Mouse (Mus musculus) stomach, embryonic 14.5 days (tissue): Measurements from ENCODE around the gene Gm17509. TPM values are rescaled to one million over a fixed set of nuclear protein-coding genes. Genes with fewer than 3 reads are reported as not detected.

Source experiments
- ATAC-seq: fragments of 200-750 bp; cut with Nextera tagmentation; 2 replicates; pipeline ENCODE4 v1.8.0; 2017; ENCODE audit warnings: low read depth, moderate TSS enrichment; ENCODE audit not compliant: insufficient number of reproducible peaks, insufficient read depth, low FRiP score
- H3K27ac ChIP-seq: fragments of 300-500 bp; sonication (generic); 2 replicates; pipeline ENCODE4 v1.5.1; 2014; ENCODE audit warnings: mild to moderate bottlenecking, low read length, moderate library complexity, mixed read lengths
- H3K27me3 ChIP-seq: fragments of 300-500 bp; sonication (generic); 2 replicates; pipeline ENCODE4 v1.6.1; 2014; ENCODE audit warnings: low read length, control low read depth, mixed read lengths; ENCODE audit not compliant: control insufficient read depth, insufficient read depth
- H3K36me3 ChIP-seq: fragments of 300-500 bp; sonication (generic); 2 replicates; pipeline ENCODE4 v1.6.1; 2014; ENCODE audit warnings: mild to moderate bottlenecking, control low read depth, low read length, moderate library complexity, mixed read lengths; ENCODE audit not compliant: control insufficient read depth, insufficient read depth
- H3K4me1 ChIP-seq: fragments of 300-500 bp; sonication (generic); 2 replicates; pipeline ENCODE4 v1.6.1; 2014; ENCODE audit warnings: low read length, control low read depth, mixed read lengths; ENCODE audit not compliant: control insufficient read depth, insufficient read depth
- H3K4me2 ChIP-seq: fragments of 300-500 bp; sonication (generic); replicated peaks from 2 replicates; pipeline ENCODE4 v1.6.1; 2014; ENCODE audit warnings: low read depth, low read length, control low read depth
- H3K4me3 ChIP-seq: fragments of 300-500 bp; sonication (generic); 2 replicates; pipeline ENCODE4 v1.5.1; 2014; ENCODE audit warnings: low read depth, low read length, control low read depth
- H3K9ac ChIP-seq: fragments of 300-500 bp; sonication (generic); replicated peaks from 2 replicates; pipeline ENCODE4 v1.6.1; 2014; ENCODE audit warnings: low read depth, mild to moderate bottlenecking, control low read depth, low read length, moderate library complexity, mixed read lengths
- H3K9me3 ChIP-seq: fragments of 300-500 bp; sonication (generic); 2 replicates; pipeline ENCODE4 v1.6.1; 2016; ENCODE audit warnings: low read depth, low read length, control low read depth; ENCODE audit not compliant: control insufficient read depth
- WGBS: fragments of 180-500 bp; shearing (Covaris S2); extraction: QIAGEN DNeasy Blood & Tissue Kit; methylation state at CpG from one replicate; pipeline ENCODE4 v1.1.7; 2014; 5-methylcytosine and 5-hydroxymethylcytosine counted together
- polyA plus RNA-seq: library from polyadenylated mRNA; unstranded; fragments of >200 nt; fragmentation: Nextera tagmentation; extraction: Ambion mirVana; gene quantifications from 2 replicates; pipeline ENCODE4 v1.2.1, GENCODE M21; 2014

The Gm17509 gene
- polyA plus RNA-seq, 1 experiment from 2014 or later: 0.22 TPM

DNA sequence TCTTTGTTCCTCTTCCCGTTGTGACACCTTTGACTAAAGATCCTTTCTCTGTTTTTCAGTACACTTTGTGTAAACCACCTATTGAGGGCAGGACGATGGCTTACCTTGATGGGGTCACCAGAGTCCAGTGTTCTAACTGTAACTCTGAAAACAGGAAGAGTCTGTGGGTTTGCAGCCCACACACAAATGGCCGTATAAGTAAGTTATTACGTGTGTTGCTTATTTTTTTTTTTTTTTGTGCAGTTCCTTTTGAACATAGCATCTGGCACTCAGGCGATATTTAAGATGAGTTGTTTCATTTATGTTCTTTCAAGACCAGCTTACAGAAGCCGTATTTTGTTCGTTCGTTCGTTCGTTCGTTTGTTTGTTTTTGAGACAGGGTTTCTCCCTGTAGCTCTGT, 3.3 kb downstream of the Gm17509 start:
- Histone ChIP-seq H3K36me3 (no peaks in the 10 kb centered on the region), H3K27me3 (0 out of 2 replicates have a peak, but pooled peaks cover 2% of the 10 kb centered on the region), H3K9me3 (no peaks in the 10 kb centered on the region), H3K27ac (no peak overlapping the region), H3K4me2 (no peak overlapping the region), H3K4me1 (no peaks in the 10 kb centered on the region), H3K4me3 (no peak overlapping the region), H3K9ac (no peak overlapping the region)
- 58% methylated on average over 11 of the region's 11 CpGs for WGBS
- no peak for ATAC-seq

DNA sequence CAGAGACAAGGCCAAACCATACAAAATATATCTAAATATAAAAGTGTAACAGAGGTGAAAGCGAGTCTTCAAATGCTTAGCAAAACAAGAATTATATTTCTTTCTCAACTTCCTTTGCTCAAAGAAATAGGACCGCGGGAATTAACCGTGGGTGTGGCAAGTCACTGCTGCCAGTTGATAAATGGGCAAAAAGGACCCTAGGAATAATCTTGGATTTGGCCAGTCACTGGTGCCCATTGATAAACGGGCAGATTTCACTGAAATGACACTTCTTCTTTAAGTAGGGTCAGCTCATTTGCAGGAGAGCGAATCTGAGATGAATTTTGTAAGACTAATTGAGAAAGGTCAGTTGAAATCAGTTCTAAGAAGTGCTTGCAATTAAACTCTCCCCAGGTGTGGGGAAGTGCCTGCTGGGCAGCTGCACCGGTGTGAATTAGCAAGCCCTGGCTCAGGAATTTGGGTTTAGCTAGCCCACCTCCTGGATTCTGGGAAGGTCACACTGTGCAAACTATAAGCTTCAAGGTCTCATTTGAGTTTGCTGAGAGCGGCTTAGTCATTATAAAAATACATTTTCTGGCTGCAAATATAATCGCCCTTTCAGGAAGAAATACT, 4.0 kb downstream of the Gm17509 start:
- H3K27ac ChIP-seq: no peak overlapping the region
- H3K27me3 ChIP-seq: 0 out of 2 replicates have a peak, but pooled peaks cover 2% of the 10 kb centered on the region
- 21% methylated on average over 9 of the region's 9 CpGs for WGBS
- H3K4me1 ChIP-seq: no peaks in the 10 kb centered on the region
- H3K9me3 ChIP-seq: no peaks in the 10 kb centered on the region
- ATAC-seq: no peak
- no peak overlapping the region for H3K4me2 ChIP-seq
- no peaks in the 10 kb centered on the region for H3K36me3 ChIP-seq
- H3K9ac ChIP-seq: no peak overlapping the region
- no peak overlapping the region for H3K4me3 ChIP-seq

DNA sequence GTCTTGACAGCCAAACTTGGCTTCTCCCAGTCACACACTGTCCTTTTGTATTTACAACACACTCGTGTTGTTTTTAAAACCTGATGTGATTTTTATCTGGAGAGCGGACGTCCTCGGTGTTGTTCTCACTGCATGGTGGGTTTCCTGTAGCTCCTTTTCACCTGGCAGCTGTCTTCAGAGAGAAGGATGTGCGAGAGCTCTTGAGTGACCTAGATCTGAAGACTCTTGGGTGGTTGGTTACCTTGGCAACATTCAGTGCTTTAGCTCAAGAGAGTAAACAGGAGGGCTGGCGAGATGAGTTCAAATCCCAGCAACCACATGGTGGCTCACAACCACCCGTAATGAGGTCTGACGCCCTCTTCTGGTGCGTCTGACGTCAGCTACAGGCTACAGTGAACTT, 4.7 kb downstream of the Gm17509 start:
- H3K27ac ChIP-seq: no peak overlapping the region
- 29% methylated on average over 10 of the region's 10 CpGs for WGBS

DNA sequence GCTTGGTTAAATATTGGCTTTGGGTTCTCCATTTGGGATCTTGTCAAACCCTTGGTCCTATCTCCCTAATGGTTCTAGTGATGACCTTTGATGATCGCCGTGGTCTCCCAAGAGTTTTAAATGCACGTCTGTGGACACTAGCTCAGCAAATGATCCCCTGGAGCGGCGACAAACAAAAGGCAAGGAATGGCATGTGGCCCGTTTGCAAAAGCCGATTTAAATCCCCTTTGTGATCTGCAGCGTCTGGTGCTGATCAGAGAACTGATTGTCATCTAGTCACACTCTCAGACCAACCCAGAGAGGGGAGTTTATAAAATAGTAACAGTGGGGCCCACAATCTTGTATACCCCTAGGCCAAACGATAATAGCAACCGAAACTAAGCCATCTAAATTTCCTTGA, 5.4 kb downstream of the Gm17509 start:
- Histone ChIP-seq H3K9ac (no peak overlapping the region), H3K4me3 (no peak overlapping the region), H3K9me3 (no peaks in the 10 kb centered on the region), H3K36me3 (no peaks in the 10 kb centered on the region), H3K27me3 (0 out of 2 replicates have a peak, but pooled peaks cover 2% of the 10 kb centered on the region), H3K27ac (no peak overlapping the region), H3K4me1 (no peaks in the 10 kb centered on the region), H3K4me2 (no peak overlapping the region)
- ATAC-seq: no peak
- 28% methylated on average over 10 of the region's 10 CpGs for WGBS

More for the DNA sequence above, 4.7 kb downstream of the Gm17509 start:
- H3K36me3 ChIP-seq: no peaks in the 10 kb centered on the region
- H3K9me3 ChIP-seq: no peaks in the 10 kb centered on the region
- H3K4me1 ChIP-seq: no peaks in the 10 kb centered on the region
- H3K27me3 ChIP-seq: 0 out of 2 replicates have a peak, but pooled peaks cover 2% of the 10 kb centered on the region
- ATAC-seq: no peak
- no peak overlapping the region for H3K9ac ChIP-seq
- no peak overlapping the region for H3K4me2 ChIP-seq
- H3K4me3 ChIP-seq: no peak overlapping the region

DNA sequence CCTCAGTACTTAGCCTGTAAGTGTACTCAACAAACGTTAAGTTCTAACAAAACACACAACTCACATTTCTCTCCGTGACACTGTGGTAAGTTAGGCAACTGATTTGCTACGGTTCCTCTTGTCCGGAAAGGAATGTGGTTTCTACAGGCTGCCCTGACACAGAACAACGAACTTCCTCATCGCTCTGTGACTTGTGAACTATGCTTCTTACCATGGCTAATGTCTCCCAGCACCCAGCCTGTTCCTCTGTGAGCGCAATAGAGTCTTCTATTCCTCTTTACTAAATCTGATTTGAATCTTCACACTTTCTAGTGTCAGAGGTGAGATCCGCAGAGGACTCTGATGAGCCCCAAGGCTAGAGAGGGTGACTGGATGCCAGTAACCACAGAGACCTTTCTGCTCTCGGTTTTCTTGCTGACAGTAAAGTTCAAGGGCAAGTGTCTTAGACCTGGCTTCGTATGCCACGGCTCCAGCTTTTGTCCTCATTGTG, 9.4 kb downstream of the Gm17509 start:
- Histone ChIP-seq H3K4me1 (no peaks in the 10 kb centered on the region), H3K36me3 (no peaks in the 10 kb centered on the region), H3K27me3 (no peaks in the 10 kb centered on the region), H3K4me3 (no peak overlapping the region), H3K27ac (no peak overlapping the region), H3K4me2 (no peak overlapping the region), H3K9ac (no peak overlapping the region), H3K9me3 (no peaks in the 10 kb centered on the region)
- no peak for ATAC-seq
- 57% methylated on average over 11 of the region's 11 CpGs for WGBS

DNA sequence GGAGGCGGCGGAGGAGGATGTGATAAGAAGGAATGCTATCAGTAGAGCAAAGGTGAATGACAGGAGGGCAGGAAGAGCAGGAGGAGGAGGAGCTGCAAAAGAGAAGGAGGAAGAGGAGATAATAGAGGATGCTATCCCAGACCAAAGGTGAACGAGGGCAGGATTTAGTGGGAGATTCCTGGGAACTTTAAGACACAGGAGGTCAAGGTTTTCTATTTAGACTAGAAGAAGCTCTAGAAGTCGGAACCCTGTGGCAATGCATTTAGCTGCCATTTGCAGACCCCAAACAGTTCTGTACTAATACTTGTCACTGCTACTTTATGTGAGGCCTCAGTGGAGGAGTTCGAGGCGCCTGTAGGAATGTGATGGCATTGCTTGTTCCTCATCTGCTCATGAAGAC, 12.6 kb downstream of the Gm17509 start, which contains the start of gene Emb:
TSS of gene Emb (plus strand) at position 301 of the 400 bp plus-strand sequence.
- no peaks in the 10 kb centered on the region for H3K9me3 ChIP-seq
- no peak within 1 kb of the TSS for H3K4me3 ChIP-seq
- WGBS: 59% methylated on average over 6 of the region's 6 CpGs
- H3K27ac ChIP-seq: no peak within 1 kb of the TSS
- no peaks in the 10 kb centered on the region for H3K4me1 ChIP-seq
- H3K4me2 ChIP-seq: no peak within 1 kb of the TSS
- H3K27me3 ChIP-seq: no peaks in the 10 kb centered on the region
- ATAC-seq: no peak
- H3K9ac ChIP-seq: no peak within 1 kb of the TSS
- no peaks in the 10 kb centered on the region for H3K36me3 ChIP-seq

DNA sequence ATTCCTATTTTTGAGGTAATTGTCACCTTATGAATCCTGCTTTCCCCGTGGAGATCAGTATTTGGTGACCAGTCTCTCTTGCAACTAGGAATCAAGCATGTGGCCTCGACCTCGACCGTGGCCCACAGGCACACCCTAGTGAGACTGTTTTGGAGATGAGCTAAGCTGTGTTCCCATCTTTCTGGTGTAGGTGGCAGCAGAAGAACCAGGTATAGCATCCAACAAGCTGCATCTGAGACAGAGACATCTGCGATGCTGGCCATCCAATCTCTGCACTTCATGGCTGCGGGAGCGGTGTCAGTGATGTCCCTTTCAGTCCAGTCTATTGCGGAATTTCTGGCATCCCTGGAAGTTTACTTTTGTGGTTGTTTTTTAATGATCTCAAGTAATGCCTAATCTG, 14.8 kb downstream of the Gm17509 start:
- WGBS: 86% methylated on average over 8 of the region's 8 CpGs
- ATAC-seq: no peak
- no peaks in the 10 kb centered on the region for H3K9me3 ChIP-seq
- no peak overlapping the region for H3K4me3 ChIP-seq
- H3K27ac ChIP-seq: no peak overlapping the region
- no peak overlapping the region for H3K4me2 ChIP-seq
- no peaks in the 10 kb centered on the region for H3K27me3 ChIP-seq
- H3K36me3 ChIP-seq: no peaks in the 10 kb centered on the region
- H3K4me1 ChIP-seq: no peaks in the 10 kb centered on the region
- H3K9ac ChIP-seq: no peak overlapping the region

DNA sequence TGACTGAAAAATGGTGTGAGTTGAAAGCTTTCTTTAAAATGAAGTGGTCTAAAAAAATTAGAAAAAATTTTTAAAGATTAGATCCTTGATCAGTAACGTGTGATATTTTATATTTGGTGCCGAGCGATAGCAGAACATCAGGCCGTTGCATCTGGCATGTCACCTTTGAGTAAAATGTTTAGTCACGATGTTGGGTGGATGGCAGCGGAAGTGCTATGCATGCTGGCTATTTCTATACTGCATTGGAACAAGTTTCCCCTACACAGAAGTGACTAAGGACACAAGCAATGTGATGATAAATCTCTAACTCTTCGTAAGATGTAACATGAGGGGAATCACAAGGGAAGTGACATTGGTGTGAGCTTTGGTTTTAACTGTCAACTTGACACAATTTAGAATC, 16.2 kb downstream of the Gm17509 start:
- H3K27me3 ChIP-seq: no peaks in the 10 kb centered on the region
- no peak overlapping the region for H3K27ac ChIP-seq
- H3K9ac ChIP-seq: no peak overlapping the region
- H3K36me3 ChIP-seq: no peaks in the 10 kb centered on the region
- no peak overlapping the region for H3K4me2 ChIP-seq
- 92% methylated on average over 7 of the region's 7 CpGs for WGBS
- no peak overlapping the region for H3K4me3 ChIP-seq
- H3K9me3 ChIP-seq: no peaks in the 10 kb centered on the region
- H3K4me1 ChIP-seq: no peaks in the 10 kb centered on the region
- ATAC-seq: no peak
